30 mouse cellular contexts compared by ENCODE assay signal in genomic region chr5:125627816-125628348, GRCm38 (mm10).
DNase-seq lines count a peak whose midpoint lies in the region; ATAC-seq and TF ChIP-seq lines count a peak whose summit lies in the region.
"Had no signal": no experiment of that assay in that cellular context is flagged by ENCODE, and none has a peak within 500 bp of the region (broad histone marks: within the 10 kb centered on the region; RNA-seq: fewer than 3 reads in every experiment).

No protein-coding gene starts in this region.

- peak; percentile 28 for ATAC-seq in frontal cortex, adult (ENCODE audit: low TSS enrichment)
- no peak for ATAC-seq in kidney, embryonic 16.5 days (ENCODE audit: low FRiP score, low TSS enrichment)
- ATAC-seq: forebrain, embryonic 16.5 days; intestine, postnatal 0 days had no signal

- no peak overlapping the region for H3K4me2 ChIP-seq in kidney, embryonic 16.5 days (replicated peaks; ENCODE audit: low read depth, low read length)
- H3K4me2 ChIP-seq: embryonic facial prominence, embryonic 12.5 days; heart, embryonic 11.5 days; hindbrain, embryonic 12.5 days; limb, embryonic 12.5 days; liver, embryonic 15.5 days; lung, embryonic 14.5 days; stomach, embryonic 15.5 days had no signal

- no peaks in the 10 kb centered on the region for H3K27me3 ChIP-seq in heart, embryonic 10.5 days (ENCODE audit: insufficient read depth, poor library complexity, severe bottlenecking)
- no peaks in the 10 kb centered on the region for H3K27me3 ChIP-seq in heart, adult 2 months (ENCODE audit: control insufficient read depth, insufficient read depth, low read length)
- no peaks in the 10 kb centered on the region for H3K27me3 ChIP-seq in kidney, embryonic 16.5 days (ENCODE audit: insufficient read depth, low read length)
- H3K27me3 ChIP-seq: embryonic facial prominence, embryonic 12.5 days; hindbrain, embryonic 12.5 days; limb, embryonic 12.5 days; liver, embryonic 15.5 days; stomach, embryonic 15.5 days had no signal

- 81% methylated on average over 9 of the region's 9 CpGs for WGBS in heart, embryonic 10.5 days
- WGBS in heart, adult 2 months, result 76% methylated on average over 9 of the region's 9 CpGs
- WGBS in kidney, embryonic 16.5 days, result 87% methylated on average over 9 of the region's 9 CpGs

- no peak overlapping the region for H3K4me3 ChIP-seq in heart, embryonic 10.5 days
- no peak overlapping the region for H3K4me3 ChIP-seq in heart, adult 2 months
- H3K4me3 ChIP-seq in kidney, embryonic 16.5 days (ENCODE audit: low read length), result no peak overlapping the region
- H3K4me3 ChIP-seq: embryonic facial prominence, embryonic 12.5 days; forebrain, embryonic 10.5 days; hindbrain, embryonic 12.5 days; limb, embryonic 12.5 days; liver, embryonic 15.5 days; stomach, embryonic 15.5 days had no signal

- H3K9ac ChIP-seq in heart, adult 2 months (ENCODE audit: low read depth, low read length), result no peak overlapping the region
- no peak overlapping the region for H3K9ac ChIP-seq in kidney, embryonic 16.5 days (replicated peaks; ENCODE audit: low read length)
- H3K9ac ChIP-seq: embryonic facial prominence, embryonic 12.5 days; hindbrain, embryonic 12.5 days; limb, embryonic 12.5 days; liver, embryonic 15.5 days; lung, embryonic 14.5 days; stomach, embryonic 15.5 days had no signal

- H3K4me1 ChIP-seq in heart, embryonic 10.5 days, result no peaks in the 10 kb centered on the region
- H3K4me1 ChIP-seq in heart, adult 2 months (ENCODE audit: control insufficient read depth, insufficient read depth, low read length), result no peaks in the 10 kb centered on the region
- no peaks in the 10 kb centered on the region for H3K4me1 ChIP-seq in kidney, embryonic 16.5 days (ENCODE audit: insufficient read depth, low read length)
- H3K4me1 ChIP-seq: embryonic facial prominence, embryonic 12.5 days; hindbrain, embryonic 12.5 days; limb, embryonic 12.5 days; liver, embryonic 15.5 days; stomach, embryonic 15.5 days had no signal

- H3K27ac ChIP-seq in heart, embryonic 10.5 days, result no peak overlapping the region
- H3K27ac ChIP-seq in heart, adult 2 months, result no peak overlapping the region
- H3K27ac ChIP-seq in kidney, embryonic 16.5 days (ENCODE audit: low read length), result no peak overlapping the region
- H3K27ac ChIP-seq: embryonic facial prominence, embryonic 12.5 days; forebrain, embryonic 10.5 days; hindbrain, embryonic 12.5 days; limb, embryonic 12.5 days; liver, embryonic 15.5 days; stomach, embryonic 15.5 days had no signal

- no peaks in the 10 kb centered on the region for H3K79me2 ChIP-seq in heart, adult 2 months (replicated peaks; ENCODE audit: control insufficient read depth, insufficient read depth, low read length)

- TF ChIP-seq EP300 in heart, adult 2 months (IDR thresholded peaks at IDR 0.05; ENCODE audit: insufficient read depth, low read depth, low read length), result no peak

- intact Hi-C loops in heart, adult 2 months (cut with DNase I), result no loop called here

- H3K9me3 ChIP-seq in heart, embryonic 10.5 days, result peaks cover 2% of the 10 kb centered on the region; the same call in 1 of the 2 replicates
- no peaks in the 10 kb centered on the region for H3K9me3 ChIP-seq in kidney, embryonic 16.5 days (ENCODE audit: low read length)
- H3K9me3 ChIP-seq: embryonic facial prominence, embryonic 12.5 days; forebrain, embryonic 10.5 days; hindbrain, embryonic 12.5 days; limb, embryonic 12.5 days; stomach, embryonic 15.5 days had no signal

- no peaks in the 10 kb centered on the region for H3K36me3 ChIP-seq in heart, embryonic 10.5 days
- H3K36me3 ChIP-seq in heart, adult 2 months (ENCODE audit: control insufficient read depth, insufficient read depth, low read length), result no peaks in the 10 kb centered on the region
- no peaks in the 10 kb centered on the region for H3K36me3 ChIP-seq in kidney, embryonic 16.5 days (ENCODE audit: insufficient read depth, low read length)
- H3K36me3 ChIP-seq: embryonic facial prominence, embryonic 12.5 days; forebrain, embryonic 10.5 days; G1E; hindbrain, embryonic 12.5 days; limb, embryonic 12.5 days; liver, embryonic 15.5 days; stomach, embryonic 15.5 days had no signal

- DNase-seq in frontal cortex, postnatal 10 days (ENCODE audit: low spot score in 2 of 2), result no peak
- peak; percentile 41 for DNase-seq in right cerebral cortex, postnatal 25 days
- no peak for DNase-seq in right cerebral cortex, postnatal 36 days (ENCODE audit: low spot score in 2 of 2)
- peak; percentile 48 to 61 for DNase-seq in layer of hippocampus, postnatal 10 days (ENCODE audit: low spot score in 2 of 2)
- DNase-seq in heart, embryonic 10.5 days (ENCODE audit: low spot score), result no peak
- no peak for DNase-seq in heart, adult 2 months
- DNase-seq: adrenal gland, adult 8-10 months; cerebellum, adult 11 months; cerebellum, adult 9-10 months; embryo, embryonic 11 days; gastrocnemius, postnatal 14 days; heart, postnatal 36 days; kidney, adult 9 months; kidney, postnatal 14 days; lung, embryonic 14.5 days; lung, postnatal 14 days; midbrain, embryonic 14.5 days; thymus, postnatal 14 days had no signal

- TF ChIP-seq POLR2A in heart, adult 2 months (IDR thresholded peaks at IDR 0.05; ENCODE audit: insufficient read depth, low read depth, low read length), result no peak

- TF ChIP-seq CTCF in heart, adult 2 months (IDR thresholded peaks at IDR 0.05), result no peak

Comparison
In these comparisons a context has a peak if more than half of its experiments do, and no peak if none do; other contexts are left out.
1. DNase-seq: peak in right cerebral cortex, postnatal 25 days (single experiment) and layer of hippocampus, postnatal 10 days (2 of 2); none in frontal cortex, postnatal 10 days (0 of 2), right cerebral cortex, postnatal 36 days (0 of 2), heart, embryonic 10.5 days (single experiment) and heart, adult 2 months (0 of 2).